Mouse (Mus musculus) granulocyte monocyte progenitor cell, adult 5-6 weeks (primary cell): ENCODE measurements around the gene Tctex1d1. TPM values are rescaled to one million over a fixed set of nuclear protein-coding genes. Genes with fewer than 3 reads are reported as not detected.

Experiments used
- ATAC-seq: replicated peaks from 2 replicates; pipeline ENCODE4 v1.8.0; 2016; ENCODE audit warnings: mild to moderate bottlenecking, moderate TSS enrichment, inconsistent platforms; ENCODE audit not compliant: poor library complexity, severe bottlenecking
- total RNA-seq, 2 experiments: library from RNA; stranded (forward) in 1 of 2; stranded (reverse) in 1 of 2; fragments of 200-712, 200-1000 nt in 1 of 2; fragments of >200 nt in 1 of 2; fragmentation: Nextera tagmentation in 1 of 2; gene quantifications; 2 replicates each; pipeline ENCODE4 v1.2.3; 2014 to 2017

The Tctex1d1 gene
- total RNA-seq, 2 experiments from 2014 or later: 9.4 to 28.2 TPM

DNA sequence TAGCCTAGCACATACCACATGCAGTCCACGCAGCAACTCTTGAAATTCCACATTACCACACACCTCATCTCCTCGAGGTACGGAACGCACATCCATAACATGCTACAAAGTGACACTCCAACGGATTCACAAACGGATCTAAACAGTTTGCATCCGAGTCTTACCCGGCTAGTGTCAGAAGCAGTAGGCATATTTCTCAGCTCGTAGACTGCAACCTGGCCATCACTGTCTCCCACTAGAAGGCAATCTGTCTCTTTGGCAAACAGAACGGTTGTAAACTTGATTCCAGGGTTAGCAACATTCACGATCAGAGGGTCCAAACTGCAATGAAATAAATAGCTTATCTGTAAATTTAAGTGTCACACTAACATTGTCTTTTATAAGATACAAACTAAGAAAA is 69.6 kb downstream of the Tctex1d1 start:
- ATAC-seq: no peak

Other genes with a start within 250 kb of the Tctex1d1 start
- 3.4 and 9.2 TPM in 2 replicates for gene Sgip1, start 237.3 kb upstream of the Tctex1d1 start, total RNA-seq (2014; fragmentation: Nextera tagmentation)
- gene Sgip1, start 237.3 kb upstream of the Tctex1d1 start, total RNA-seq (2017): 10.4 and 17.0 TPM in 2 replicates
- gene Insl5, start 48.2 kb downstream of the Tctex1d1 start, total RNA-seq (2014; fragmentation: Nextera tagmentation): not detected in 2 replicates
- not detected in 2 replicates for gene Insl5, start 48.2 kb downstream of the Tctex1d1 start, total RNA-seq (2017)
- gene Mier1, start 135.8 kb downstream of the Tctex1d1 start, total RNA-seq (2014; fragmentation: Nextera tagmentation): 50.9 and 69.9 TPM in 2 replicates
- gene Mier1, start 135.8 kb downstream of the Tctex1d1 start, total RNA-seq (2017): 60.5 and 63.6 TPM in 2 replicates
- 1.7 and 8.1 TPM in 2 replicates for gene Wdr78, start 135.9 kb downstream of the Tctex1d1 start, total RNA-seq (2014; fragmentation: Nextera tagmentation)
- 1.2 and 1.7 TPM in 2 replicates for gene Wdr78, start 135.9 kb downstream of the Tctex1d1 start, total RNA-seq (2017)
- gene Slc35d1, start 236.6 kb downstream of the Tctex1d1 start, total RNA-seq (2014; fragmentation: Nextera tagmentation): 14.2 and 20.6 TPM in 2 replicates
- 5.0 and 5.6 TPM in 2 replicates for gene Slc35d1, start 236.6 kb downstream of the Tctex1d1 start, total RNA-seq (2017)